Mouse (Mus musculus): ENCODE results near the gene Rab8b. TPM values are rescaled to one million over a fixed set of nuclear protein-coding genes. Genes with fewer than 3 reads are reported as not detected.

The Rab8b gene
- polyA plus RNA-seq, 1 experiment, result 25.3 TPM

DNA sequence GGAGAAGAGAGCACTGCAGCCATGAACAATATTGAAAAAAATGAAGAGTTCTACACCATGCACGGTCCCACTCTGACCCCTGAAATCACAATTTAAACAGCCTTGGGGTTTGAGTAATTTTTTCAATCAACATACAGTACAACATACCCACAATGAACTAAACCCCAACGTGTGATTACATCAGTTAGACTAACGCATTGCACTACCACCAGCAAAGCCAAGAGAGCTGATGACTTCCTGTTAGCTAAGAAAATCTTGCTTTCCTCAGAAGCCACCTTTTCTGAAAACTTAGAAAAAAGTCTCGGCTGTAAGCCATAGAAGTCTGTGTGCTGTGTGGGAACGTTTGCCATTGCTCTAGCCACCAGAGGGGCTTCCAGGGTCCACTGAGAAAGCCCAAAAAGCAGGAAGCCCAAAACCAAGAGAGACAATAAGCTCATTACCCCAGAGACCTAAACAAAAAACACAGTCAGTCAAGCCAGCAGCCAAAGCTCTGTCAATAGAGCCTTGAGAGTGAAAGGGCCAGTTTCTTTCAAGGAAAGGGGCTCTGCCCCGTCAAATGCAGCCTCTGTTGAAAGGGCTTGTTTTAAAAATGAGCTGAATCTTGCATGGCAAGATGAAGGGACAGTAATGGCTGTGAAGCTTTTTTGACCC is 31.4 kb downstream of the Rab8b start:
- peaks cover 3% of the 10 kb centered on the region for H3K4me1 ChIP-seq (ENCODE audit: control insufficient read depth, insufficient read depth, low read length)
- peak overlapping the region; percentile 33; the same call in 1 of the 2 replicates for H3K27ac ChIP-seq (ENCODE audit: control insufficient read depth, insufficient read depth, low read depth, low read length, poor library complexity)
- 17% methylated on average over 6 of the region's 6 CpGs for WGBS
- TF ChIP-seq CTCF (IDR thresholded peaks at IDR 0.05; ENCODE audit: control insufficient read depth, insufficient read depth, low read length), result no peak
- TF ChIP-seq POLR2A (IDR thresholded peaks at IDR 0.05; ENCODE audit: borderline replicate concordance, control insufficient read depth, low read depth, low read length), result no peak
- no peak overlapping the region for H3K4me3 ChIP-seq (replicated peaks; ENCODE audit: control insufficient read depth, low read depth, low read length)

DNA sequence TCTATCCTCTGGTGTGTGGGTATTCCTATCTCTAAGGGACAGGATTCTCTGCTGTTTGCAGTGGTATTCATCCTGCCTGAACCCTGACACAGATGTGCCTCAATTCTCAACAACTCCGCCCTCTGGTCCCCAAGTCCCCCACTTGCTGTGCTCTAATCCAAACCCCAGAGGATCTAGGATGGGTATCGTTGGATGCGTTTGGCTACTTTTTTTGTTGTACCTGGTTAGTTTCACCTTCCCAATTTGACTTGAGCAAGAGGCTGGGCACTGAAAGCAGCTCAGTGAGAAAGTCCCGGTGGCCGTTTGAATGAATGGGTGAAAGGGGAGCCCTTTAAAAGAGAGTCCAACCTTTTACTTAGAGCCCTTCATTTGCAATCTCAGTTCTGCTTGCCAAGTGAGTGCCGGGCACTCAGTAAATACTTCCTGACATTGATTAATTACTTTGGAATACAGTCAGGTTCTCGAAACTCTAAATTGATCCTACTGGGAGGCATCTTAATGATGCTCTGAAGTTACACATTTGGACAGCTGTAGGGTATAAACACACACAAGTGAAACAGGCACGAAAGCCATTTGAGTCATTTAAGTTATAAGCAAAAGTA is 32.1 kb downstream of the Rab8b start:
- Histone ChIP-seq H3K27ac (ENCODE audit: control insufficient read depth, insufficient read depth, low read depth, low read length, poor library complexity) (no peak overlapping the region), H3K4me3 (replicated peaks; ENCODE audit: control insufficient read depth, low read depth, low read length) (no peak overlapping the region), H3K4me1 (ENCODE audit: control insufficient read depth, insufficient read depth, low read length) (peaks cover 3% of the 10 kb centered on the region)
- 77% methylated on average over 8 of the region's 8 CpGs for WGBS
- no peak for TF ChIP-seq POLR2A (IDR thresholded peaks at IDR 0.05; ENCODE audit: borderline replicate concordance, control insufficient read depth, low read depth, low read length)
- TF ChIP-seq CTCF (IDR thresholded peaks at IDR 0.05; ENCODE audit: control insufficient read depth, insufficient read depth, low read length), result no peak

DNA sequence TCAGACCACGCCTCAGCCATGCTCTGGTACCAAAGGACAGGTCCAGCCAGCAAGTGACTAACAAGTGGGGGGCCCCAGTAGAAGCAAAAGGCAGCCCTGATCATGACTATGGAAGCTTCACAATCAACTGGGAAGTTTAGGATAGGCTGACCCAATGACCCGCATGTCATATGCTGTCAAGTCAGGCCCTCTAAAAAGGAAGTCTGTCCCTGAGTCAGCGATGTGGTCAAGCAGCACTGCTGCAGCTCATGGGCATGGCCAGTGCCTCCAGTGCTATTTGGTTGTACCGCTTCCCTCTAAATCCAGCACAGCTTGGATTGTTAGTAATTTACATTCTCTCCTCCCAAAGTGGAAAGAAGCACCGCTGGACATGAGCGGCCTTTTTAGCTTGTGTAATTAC is 32.7 kb downstream of the Rab8b start:
- Histone ChIP-seq H3K4me1 (ENCODE audit: control insufficient read depth, insufficient read depth, low read length) (peaks cover 6% of the 10 kb centered on the region), H3K27ac (ENCODE audit: control insufficient read depth, insufficient read depth, low read depth, low read length, poor library complexity) (no peak overlapping the region), H3K4me3 (replicated peaks; ENCODE audit: control insufficient read depth, low read depth, low read length) (no peak overlapping the region)
- TF ChIP-seq POLR2A (IDR thresholded peaks at IDR 0.05; ENCODE audit: borderline replicate concordance, control insufficient read depth, low read depth, low read length) (no peak), CTCF (IDR thresholded peaks at IDR 0.05; ENCODE audit: control insufficient read depth, insufficient read depth, low read length) (no peak)
- 56% methylated on average over 6 of the region's 6 CpGs for WGBS

DNA sequence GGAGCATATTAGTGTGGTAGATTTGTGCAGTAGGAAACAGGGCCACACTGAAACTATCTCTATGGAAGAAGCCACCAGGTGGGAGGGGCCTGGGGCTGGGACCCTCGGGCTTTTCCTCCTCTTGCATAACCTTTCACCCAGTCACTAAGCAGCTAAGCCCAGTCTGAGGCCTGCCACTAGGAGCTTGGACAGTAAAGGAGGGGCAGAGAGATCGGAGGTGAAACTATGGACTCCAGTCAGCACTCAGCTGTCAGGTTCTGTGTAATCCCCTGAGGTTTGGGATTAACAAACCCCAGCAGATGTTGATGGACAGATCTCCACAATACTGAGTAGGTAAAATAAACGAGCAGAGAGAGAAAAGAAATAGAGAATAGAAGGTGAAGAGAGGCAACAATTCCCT is 33.1 kb downstream of the Rab8b start:
- Histone ChIP-seq H3K27ac (ENCODE audit: control insufficient read depth, insufficient read depth, low read depth, low read length, poor library complexity) (no peak overlapping the region), H3K4me3 (replicated peaks; ENCODE audit: control insufficient read depth, low read depth, low read length) (no peak overlapping the region), H3K4me1 (ENCODE audit: control insufficient read depth, insufficient read depth, low read length) (peaks cover 6% of the 10 kb centered on the region)
- 33% methylated on average over 3 of the region's 3 CpGs for WGBS
- TF ChIP-seq POLR2A (IDR thresholded peaks at IDR 0.05; ENCODE audit: borderline replicate concordance, control insufficient read depth, low read depth, low read length) (no peak), CTCF (IDR thresholded peaks at IDR 0.05; ENCODE audit: control insufficient read depth, insufficient read depth, low read length) (no peak)

DNA sequence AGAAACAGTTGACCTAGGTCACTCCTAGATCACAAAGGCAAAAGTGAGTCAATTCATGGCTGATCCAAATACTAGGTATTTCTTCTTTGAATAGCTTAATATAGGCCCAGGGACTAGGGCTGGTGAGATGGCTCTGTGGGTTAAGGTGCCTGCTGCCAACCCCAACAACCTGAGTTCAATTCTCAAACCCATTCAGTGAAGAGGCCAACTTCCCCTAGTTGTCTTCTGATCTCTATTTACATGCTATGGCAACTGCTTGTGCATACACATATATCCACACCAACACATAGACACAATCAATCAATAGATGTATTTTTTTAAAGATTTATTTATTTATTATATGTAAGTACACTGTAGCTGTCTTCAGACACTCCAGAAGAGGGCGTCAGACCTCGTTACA is 34.9 kb downstream of the Rab8b start:
- WGBS, result 77% methylated on average over 2 of the region's 2 CpGs
- Histone ChIP-seq H3K4me3 (replicated peaks; ENCODE audit: control insufficient read depth, low read depth, low read length) (no peak overlapping the region), H3K27ac (ENCODE audit: control insufficient read depth, insufficient read depth, low read depth, low read length, poor library complexity) (no peak overlapping the region), H3K4me1 (ENCODE audit: control insufficient read depth, insufficient read depth, low read length) (peaks cover 5% of the 10 kb centered on the region; the same call in 1 of the 2 replicates)
- no peak for TF ChIP-seq CTCF (IDR thresholded peaks at IDR 0.05; ENCODE audit: control insufficient read depth, insufficient read depth, low read length)
- TF ChIP-seq POLR2A (IDR thresholded peaks at IDR 0.05; ENCODE audit: borderline replicate concordance, control insufficient read depth, low read depth, low read length), result no peak

DNA sequence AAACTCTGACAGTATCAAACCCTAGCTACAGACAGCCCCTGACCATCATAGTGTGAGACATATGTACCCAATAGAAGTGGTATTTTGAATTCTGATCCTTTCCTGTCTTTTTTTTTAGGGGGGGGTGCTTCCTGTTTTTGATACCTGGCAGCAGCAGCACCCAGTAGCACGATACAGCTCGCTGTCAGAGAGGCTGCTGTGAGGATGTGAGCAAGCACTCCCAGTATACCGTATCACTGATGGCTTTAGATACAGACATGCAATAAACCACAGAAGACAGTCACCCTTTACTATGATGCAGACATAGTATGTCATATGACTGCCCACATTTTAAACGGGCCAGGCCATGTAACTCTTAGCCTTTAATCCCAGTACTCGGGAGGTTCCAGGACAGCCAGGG is 36.0 kb downstream of the Rab8b start:
- Histone ChIP-seq H3K4me3 (replicated peaks; ENCODE audit: control insufficient read depth, low read depth, low read length) (no peak overlapping the region), H3K4me1 (ENCODE audit: control insufficient read depth, insufficient read depth, low read length) (peaks cover 5% of the 10 kb centered on the region; the same call in 1 of the 2 replicates), H3K27ac (ENCODE audit: control insufficient read depth, insufficient read depth, low read depth, low read length, poor library complexity) (no peak overlapping the region)
- TF ChIP-seq POLR2A (IDR thresholded peaks at IDR 0.05; ENCODE audit: borderline replicate concordance, control insufficient read depth, low read depth, low read length), result no peak
- no peak for TF ChIP-seq CTCF (IDR thresholded peaks at IDR 0.05; ENCODE audit: control insufficient read depth, insufficient read depth, low read length)
- WGBS, result 31% methylated on average over 5 of the region's 5 CpGs

DNA sequence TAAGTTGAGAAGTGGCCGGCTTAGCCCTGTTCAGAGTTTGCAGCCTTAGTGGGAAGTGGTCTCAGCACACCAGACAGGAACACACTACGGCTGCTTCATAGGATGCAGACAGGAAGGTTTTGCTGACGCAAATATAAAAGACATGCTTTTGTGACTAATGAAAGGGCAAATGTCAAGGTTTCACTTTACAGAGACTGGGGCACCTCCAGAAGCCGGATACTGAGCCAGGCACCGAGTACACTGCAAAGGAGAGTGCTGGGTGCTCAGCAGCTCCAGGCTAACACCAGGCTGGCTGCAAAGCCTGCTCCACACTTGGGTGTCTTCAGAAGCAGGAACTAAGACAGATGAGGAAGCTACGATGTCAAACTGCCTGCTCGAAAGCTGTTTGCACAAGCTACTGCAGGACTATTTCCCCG is 37.1 kb downstream of the Rab8b start:
- H3K27ac ChIP-seq (ENCODE audit: control insufficient read depth, insufficient read depth, low read depth, low read length, poor library complexity), result peak overlapping the region; percentile 11; the same call in 1 of the 2 replicates
- peaks cover 7% of the 10 kb centered on the region; the same call in 1 of the 2 replicates for H3K4me1 ChIP-seq (ENCODE audit: control insufficient read depth, insufficient read depth, low read length)
- TF ChIP-seq POLR2A (IDR thresholded peaks at IDR 0.05; ENCODE audit: borderline replicate concordance, control insufficient read depth, low read depth, low read length) (no peak), CTCF (IDR thresholded peaks at IDR 0.05; ENCODE audit: control insufficient read depth, insufficient read depth, low read length) (no peak)
- H3K4me3 ChIP-seq (replicated peaks; ENCODE audit: control insufficient read depth, low read depth, low read length), result no peak overlapping the region
- 18% methylated on average over 8 of the region's 8 CpGs for WGBS

DNA sequence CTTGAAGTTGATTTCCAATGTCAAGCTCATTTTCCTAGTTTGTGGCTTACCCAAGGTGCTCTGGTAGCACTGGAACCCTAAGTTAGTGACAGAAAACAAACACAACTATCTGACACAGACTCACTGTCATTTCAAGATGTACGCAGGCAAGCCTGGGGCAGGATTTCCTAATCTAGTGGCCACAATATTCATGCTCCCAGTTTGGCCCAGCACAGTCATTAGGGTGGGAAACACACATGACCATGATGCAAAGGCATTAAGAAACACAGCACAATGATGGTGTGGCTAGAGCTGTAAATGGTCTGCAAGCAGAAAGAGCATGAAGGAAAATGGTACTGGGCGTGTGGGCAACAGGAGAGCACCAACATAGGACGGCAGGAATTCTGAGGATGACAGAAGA is 37.6 kb downstream of the Rab8b start:
- TF ChIP-seq CTCF (IDR thresholded peaks at IDR 0.05; ENCODE audit: control insufficient read depth, insufficient read depth, low read length) (no peak), POLR2A (IDR thresholded peaks at IDR 0.05; ENCODE audit: borderline replicate concordance, control insufficient read depth, low read depth, low read length) (no peak)
- WGBS, result 41% methylated on average over 3 of the region's 3 CpGs
- Histone ChIP-seq H3K4me3 (replicated peaks; ENCODE audit: control insufficient read depth, low read depth, low read length) (peak overlapping the region; percentile 5), H3K27ac (ENCODE audit: control insufficient read depth, insufficient read depth, low read depth, low read length, poor library complexity) (peak overlapping the region; percentile 45; the same call in 1 of the 2 replicates), H3K4me1 (ENCODE audit: control insufficient read depth, insufficient read depth, low read length) (peaks cover 7% of the 10 kb centered on the region; the same call in 1 of the 2 replicates)
